Mouse (Mus musculus) bone marrow macrophage, adult 2 months (primary cell): ENCODE measurements around the gene Krt13. TPM values are rescaled to one million over a fixed set of nuclear protein-coding genes. Genes with fewer than 3 reads are reported as not detected.

ENCODE experiments used
- H3K27ac ChIP-seq: 2 replicates; pipeline ENCODE4 v1.5.1; 2012; ENCODE audit warnings: low read depth, low read length; ENCODE audit not compliant: insufficient read depth
- H3K4me1 ChIP-seq: 2 replicates; pipeline ENCODE4 v1.6.1; 2012; ENCODE audit warnings: low read length; ENCODE audit not compliant: control insufficient read depth, insufficient read depth
- H3K4me3 ChIP-seq: 2 replicates; pipeline ENCODE4 v1.5.1; 2012; ENCODE audit warnings: mild to moderate bottlenecking, low read length, moderate library complexity; ENCODE audit not compliant: insufficient read depth
- CTCF ChIP-seq: IDR thresholded peaks from 2 replicates; pipeline ENCODE4 v1.5.1; 2012; ENCODE audit warnings: low read depth, mild to moderate bottlenecking, low read length, moderate library complexity
- POLR2A ChIP-seq: IDR thresholded peaks from 2 replicates; pipeline ENCODE4 v1.6.1; 2012; ENCODE audit warnings: mild to moderate bottlenecking, low read depth, low read length, borderline replicate concordance
- polyA plus RNA-seq: library from polyadenylated mRNA; stranded (reverse); fragments of >200 nt; gene quantifications from 2 replicates; pipeline ENCODE4 v1.2.4, GENCODE M21; 2012; ENCODE audit not compliant: missing spikeins, insufficient read depth, insufficient read length

Krt13 gene
- polyA plus RNA-seq: not detected in 2 replicates

DNA sequence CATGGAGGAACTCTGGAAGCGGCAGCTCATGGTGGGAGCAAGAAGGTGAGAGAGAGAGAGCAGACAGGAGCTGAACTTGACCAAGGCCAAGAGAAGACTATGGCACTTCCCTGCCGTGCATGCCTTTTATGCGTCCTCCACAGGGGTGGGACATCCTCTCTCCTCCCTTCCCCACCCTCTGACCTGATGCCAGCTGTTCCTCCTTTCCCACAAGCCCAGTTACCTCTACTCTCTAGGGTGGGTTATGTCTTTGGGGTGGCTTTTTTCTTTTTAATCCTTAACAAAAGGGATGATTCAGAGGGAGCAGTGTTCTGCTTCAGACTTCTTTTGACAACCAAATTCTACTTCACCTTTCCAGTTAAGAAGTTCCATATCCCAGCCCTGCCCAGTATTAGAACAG is at the start of gene Krt13:
TSS of gene Krt13 (minus strand) at position 101 of the 400 bp plus-strand sequence.
- TF ChIP-seq CTCF (no peak), POLR2A (no peak)
- Histone ChIP-seq H3K4me3 (no peak within 1 kb of the TSS), H3K4me1 (no peaks in the 10 kb centered on the region), H3K27ac (no peak within 1 kb of the TSS)

DNA sequence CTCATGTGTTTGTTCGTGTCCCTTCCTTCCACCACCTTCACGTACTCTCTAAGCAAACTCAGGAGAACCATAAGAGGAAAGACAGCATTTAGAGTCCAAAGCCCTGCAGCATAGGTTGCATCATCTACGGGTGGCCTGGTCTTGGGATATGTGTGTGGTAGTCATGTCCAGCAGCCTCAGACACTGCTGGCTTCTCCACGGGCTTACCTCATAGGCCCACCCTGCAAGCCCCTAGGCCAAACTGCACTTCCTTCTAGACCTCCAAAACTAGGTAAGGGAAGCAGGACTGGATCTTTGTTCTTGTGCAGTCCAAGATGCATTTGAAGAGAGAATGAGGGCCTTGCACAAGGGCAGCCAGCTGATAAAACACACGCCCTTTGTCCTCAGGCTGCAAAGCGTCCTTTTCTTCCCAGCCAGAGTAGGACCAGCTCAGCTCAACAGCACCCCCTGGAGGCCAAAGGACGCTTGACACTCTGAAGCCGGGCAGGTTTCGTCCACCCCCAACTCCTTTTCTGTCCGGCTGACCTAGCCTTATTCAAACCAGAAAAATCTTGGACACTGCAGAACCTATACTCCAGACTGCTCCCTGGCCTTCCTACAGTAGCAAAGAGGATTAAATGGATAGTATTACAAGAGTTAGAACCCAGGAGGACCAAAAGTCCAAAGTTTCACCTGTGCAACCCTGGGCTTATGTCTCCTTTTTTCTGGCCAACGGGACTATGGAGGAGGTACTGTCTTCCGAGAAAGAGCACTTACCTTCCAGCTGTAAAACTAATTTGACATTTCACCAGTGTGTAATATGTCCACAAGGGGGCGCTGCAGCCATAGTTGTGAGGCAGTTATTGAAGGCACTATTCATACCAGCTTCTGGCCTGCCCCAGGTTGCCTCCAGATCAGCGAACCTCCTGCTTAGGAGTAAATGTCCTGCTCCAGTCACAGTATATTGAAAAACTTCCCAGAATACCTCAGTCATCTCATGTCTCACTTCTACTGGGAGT is 47.7 kb upstream of the Krt13 start:
- Histone ChIP-seq H3K4me3 (no peak overlapping the region), H3K27ac (no peak overlapping the region), H3K4me1 (no peaks in the 10 kb centered on the region)
- TF ChIP-seq CTCF: peak; percentile 61
- no peak for TF ChIP-seq POLR2A

DNA sequence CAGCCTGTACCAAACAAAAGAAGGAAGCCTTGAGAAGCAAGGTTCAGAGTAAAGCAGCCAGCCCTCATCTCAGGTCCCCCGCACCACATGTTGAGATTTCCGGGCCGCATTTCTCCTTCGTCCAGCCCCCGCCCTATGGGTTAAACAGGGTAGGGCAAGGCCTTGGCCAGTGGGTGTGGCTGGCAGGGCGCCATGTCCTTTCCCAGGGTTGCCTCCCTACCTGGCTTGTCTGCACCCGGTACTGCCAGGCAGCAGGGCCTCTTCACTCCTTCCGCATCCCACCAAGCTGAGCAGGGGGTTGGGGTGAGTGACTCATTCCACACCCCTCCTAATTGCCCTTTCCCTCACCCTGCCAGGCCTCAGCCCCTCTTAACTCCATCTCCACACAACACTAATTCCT is 46.7 kb upstream of the Krt13 start:
- TF ChIP-seq POLR2A (no peak), CTCF (no peak)
- no peak overlapping the region for H3K4me3 ChIP-seq
- no peaks in the 10 kb centered on the region for H3K4me1 ChIP-seq
- no peak overlapping the region for H3K27ac ChIP-seq

DNA sequence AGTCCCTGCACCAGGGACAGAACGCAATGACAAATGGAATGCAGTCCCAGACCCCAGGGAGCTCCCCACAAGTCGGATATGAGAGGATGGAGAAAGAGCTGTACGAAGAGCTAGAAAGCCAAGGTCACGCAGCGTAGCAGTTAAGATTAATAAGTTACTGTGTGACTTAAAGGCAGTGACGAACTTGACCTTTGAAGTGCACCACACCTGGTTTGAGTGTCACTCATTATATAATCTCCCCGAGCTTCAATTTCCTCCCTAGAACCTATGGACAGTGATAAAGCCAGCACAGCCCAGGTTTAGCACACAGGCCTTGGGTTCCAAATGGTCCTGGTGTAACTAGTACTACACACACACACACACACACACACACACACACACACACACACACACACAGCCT is 43.0 kb upstream of the Krt13 start:
- TF ChIP-seq POLR2A (no peak), CTCF (no peak)
- no peaks in the 10 kb centered on the region for H3K4me1 ChIP-seq
- H3K27ac ChIP-seq: no peak overlapping the region
- H3K4me3 ChIP-seq: no peak overlapping the region

DNA sequence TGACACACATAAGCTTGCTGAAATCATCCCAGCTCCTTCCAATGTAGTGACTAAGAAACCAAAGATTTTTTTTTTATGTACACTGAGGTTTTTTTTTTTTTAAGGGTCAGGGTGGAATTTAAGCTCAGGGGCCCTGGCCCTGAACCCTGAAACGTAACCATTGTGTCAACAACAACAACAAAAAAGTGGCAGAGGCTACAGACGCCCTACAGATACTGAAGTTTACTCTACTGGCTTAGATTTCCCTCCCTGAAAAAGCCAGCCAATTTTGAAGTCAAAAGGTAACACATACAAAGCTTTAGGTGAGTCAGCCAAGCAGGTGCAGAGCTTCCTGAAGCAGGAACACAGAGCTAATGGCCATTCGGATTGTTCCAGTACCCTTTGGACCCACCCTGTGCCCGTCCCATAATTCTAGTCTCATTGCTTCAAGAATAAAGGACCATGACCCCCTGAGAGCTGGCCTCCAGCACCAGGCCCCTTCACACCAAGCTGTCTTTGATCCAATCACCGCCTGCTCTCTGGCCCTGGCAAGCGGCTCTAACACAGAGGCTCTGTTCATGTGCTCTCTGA is 36.6 kb upstream of the Krt13 start:
- H3K27ac ChIP-seq: no peak overlapping the region
- H3K4me3 ChIP-seq: no peak overlapping the region
- TF ChIP-seq POLR2A: no peak
- no peak for TF ChIP-seq CTCF
- H3K4me1 ChIP-seq: no peaks in the 10 kb centered on the region

DNA sequence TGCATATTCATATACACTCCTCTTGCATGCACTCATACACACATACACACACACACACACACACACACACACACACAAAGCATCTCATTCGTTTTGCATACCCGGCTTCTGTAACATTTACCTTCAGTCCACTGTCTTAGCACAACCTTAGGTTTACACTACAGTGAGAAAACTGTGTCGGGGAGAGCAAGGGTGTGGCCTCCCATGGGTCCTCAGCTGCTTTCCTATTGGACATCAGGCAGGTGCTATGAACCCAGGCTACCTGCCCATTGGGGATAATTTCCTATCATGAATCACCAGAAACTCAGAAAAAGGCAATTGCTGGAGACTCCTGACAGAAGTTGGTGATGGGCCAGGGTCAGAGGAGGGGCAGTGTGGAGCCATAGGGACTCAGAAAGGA is 36.0 kb upstream of the Krt13 start:
- no peaks in the 10 kb centered on the region for H3K4me1 ChIP-seq
- no peak overlapping the region for H3K4me3 ChIP-seq
- TF ChIP-seq CTCF (no peak), POLR2A (no peak)
- H3K27ac ChIP-seq: no peak overlapping the region

DNA sequence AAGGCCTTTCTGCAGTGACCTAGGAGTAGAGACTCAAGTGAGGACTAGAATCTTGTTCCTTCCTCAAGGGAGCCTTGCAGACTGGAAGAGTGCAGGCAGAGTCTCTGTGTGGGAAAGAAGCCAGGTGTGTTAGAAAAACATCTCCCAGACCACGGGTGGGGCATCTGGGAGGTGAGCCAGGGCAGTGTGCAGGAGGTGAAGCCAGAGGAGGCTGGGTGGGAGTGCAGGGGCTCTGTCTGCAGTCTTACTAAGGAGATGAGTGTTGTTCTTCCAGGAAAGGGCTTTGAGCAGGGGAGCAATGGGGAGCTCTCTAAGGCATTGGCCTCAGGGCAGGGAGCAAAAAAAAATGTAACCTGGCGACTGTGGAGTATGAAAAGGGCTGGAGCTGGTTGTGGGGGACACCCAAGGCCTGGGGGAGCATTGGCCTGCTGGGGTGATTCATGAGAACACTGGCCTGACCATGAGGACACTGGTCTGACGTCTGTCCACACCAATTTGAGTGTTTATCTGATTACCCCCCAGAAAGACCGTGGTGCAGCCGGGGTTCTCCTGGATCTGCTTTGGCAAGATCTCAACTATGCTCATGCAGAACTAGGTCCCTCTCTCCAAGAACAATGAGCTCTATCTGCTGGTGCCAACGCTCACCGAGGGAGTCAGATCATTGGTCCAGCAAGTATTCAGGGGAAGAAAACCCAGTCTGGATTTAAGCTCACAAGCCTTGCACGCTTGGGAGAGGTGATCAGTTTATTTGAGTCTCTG is 34.3 kb upstream of the Krt13 start:
- TF ChIP-seq CTCF: no peak
- no peak for TF ChIP-seq POLR2A
- Histone ChIP-seq H3K27ac (no peak overlapping the region), H3K4me1 (no peaks in the 10 kb centered on the region), H3K4me3 (no peak overlapping the region)

DNA sequence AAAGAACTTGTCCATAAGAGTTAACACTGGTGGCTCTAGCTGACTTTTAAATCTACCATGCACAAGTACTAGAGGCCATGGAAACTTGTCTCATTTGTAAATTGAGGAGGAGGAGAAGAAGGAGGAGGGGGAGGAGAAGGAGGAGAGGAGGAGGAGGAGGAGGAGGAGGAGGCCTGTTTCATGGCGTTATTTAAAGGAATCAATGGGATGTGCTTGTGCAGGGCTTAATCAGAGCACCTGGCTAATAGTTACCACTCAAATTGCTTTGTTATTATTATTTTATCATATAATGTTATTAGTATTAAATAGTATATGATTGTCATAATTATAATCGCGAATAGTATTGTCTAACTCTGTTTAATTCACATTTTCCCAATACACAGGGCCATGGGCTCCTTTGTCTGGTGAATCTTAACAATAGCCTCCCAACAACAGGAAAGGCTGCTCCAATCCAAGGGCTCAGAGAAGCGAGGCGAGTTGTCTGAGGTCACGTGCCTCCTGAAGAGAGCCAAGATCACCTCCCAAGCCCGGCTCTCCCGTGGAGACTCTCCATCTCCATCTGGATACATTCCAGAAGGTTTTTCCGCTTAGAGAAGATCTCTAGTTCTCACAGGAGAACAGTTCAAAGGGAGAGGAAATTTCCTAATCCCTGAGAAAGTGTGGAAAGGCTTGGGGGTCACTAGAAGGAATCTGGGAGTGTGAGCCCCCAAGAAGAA is 27.4 kb upstream of the Krt13 start, which contains the start of gene Krt19:
TSS of gene Krt19 (minus strand) at position 51 of the 716 bp plus-strand sequence.
- no peak for TF ChIP-seq POLR2A
- no peak for TF ChIP-seq CTCF
- Histone ChIP-seq H3K4me1 (no peaks in the 10 kb centered on the region), H3K4me3 (no peak within 1 kb of the TSS), H3K27ac (no peak within 1 kb of the TSS)
